Mouse (Mus musculus) kidney, postnatal 14 days (tissue): ENCODE measurements around the gene Cyp2e1.
A peak's percentile ranks its signal among the peaks of the same experiment; 100 is the strongest.
"Not testable (repeated sequence)": the region's sequence is repeated elsewhere in the genome, so short reads cannot be mapped to it uniquely, and the experiment has no call there.

Experiments used
- DNase-seq: peaks from one replicate; pipeline ENCODE4 v3.0.0; 2022; ENCODE audit warnings: mixed read lengths

Gene Cyp2e1

GRCm38 (mm10) chr7:140763447-140764020 is at the start of gene Cyp2e1:
Gene Cyp2e1 (plus strand): TSS chr7:140763739.
- peak; percentile 65 for DNase-seq

- no peak for DNase-seq
Measured at GRCm38 (mm10) chr7:140717155-140718055, 46.1 kb upstream of the Cyp2e1 start.

- DNase-seq: no peak
Measured at GRCm38 (mm10) chr7:140721095-140721494, 42.4 kb upstream of the Cyp2e1 start.

- DNase-seq: no peak
Measured at GRCm38 (mm10) chr7:140725558-140725957, 38.0 kb upstream of the Cyp2e1 start.

- no peak for DNase-seq
Measured at GRCm38 (mm10) chr7:140733162-140733561, 30.4 kb upstream of the Cyp2e1 start.

- DNase-seq: no peak
Measured at GRCm38 (mm10) chr7:140747402-140747801, 16.1 kb upstream of the Cyp2e1 start.

- no peak for DNase-seq
Measured at GRCm38 (mm10) chr7:140748116-140748826, 15.3 kb upstream of the Cyp2e1 start.

- no peak for DNase-seq
Measured at GRCm38 (mm10) chr7:140748827-140749160, 14.7 kb upstream of the Cyp2e1 start.

- DNase-seq: no peak
Measured at GRCm38 (mm10) chr7:140754556-140754955, 9.0 kb upstream of the Cyp2e1 start.

GRCm38 (mm10) chr7:140756151-140756854 is 7.2 kb upstream of the Cyp2e1 start:
- DNase-seq: no peak

GRCm38 (mm10) chr7:140760647-140761046 is 2.9 kb upstream of the Cyp2e1 start:
- no peak for DNase-seq

- not testable (repeated sequence) for DNase-seq
Measured at GRCm38 (mm10) chr7:140765391-140765790, 1.9 kb downstream of the Cyp2e1 start.

- no peak for DNase-seq
Measured at GRCm38 (mm10) chr7:140765888-140766739, 2.6 kb downstream of the Cyp2e1 start.

- no peak for DNase-seq
Measured at GRCm38 (mm10) chr7:140780548-140780947, 17.0 kb downstream of the Cyp2e1 start.

GRCm38 (mm10) chr7:140787406-140788052 is 24.0 kb downstream of the Cyp2e1 start, which contains the start of gene Syce1:
Gene Syce1 (minus strand): TSS chr7:140787852.
- DNase-seq: no peak

- no peak for DNase-seq
Measured at GRCm38 (mm10) chr7:140788053-140788435, 24.5 kb downstream of the Cyp2e1 start.

GRCm38 (mm10) chr7:140793541-140793940 is 30.0 kb downstream of the Cyp2e1 start:
- no peak for DNase-seq

- DNase-seq: no peak
Measured at GRCm38 (mm10) chr7:140797619-140798018, 34.1 kb downstream of the Cyp2e1 start.

GRCm38 (mm10) chr7:140798212-140798611 is 34.7 kb downstream of the Cyp2e1 start:
- DNase-seq: no peak

GRCm38 (mm10) chr7:140802629-140803028 is 39.1 kb downstream of the Cyp2e1 start:
- DNase-seq: peak; percentile 81

GRCm38 (mm10) chr7:140805704-140806103 is 42.2 kb downstream of the Cyp2e1 start:
- peak; percentile 73 for DNase-seq
